Mouse (Mus musculus) urinary bladder, postnatal 0 days (tissue): ENCODE data around the gene Lhx4. TPM values are rescaled to one million over a fixed set of nuclear protein-coding genes. Genes with fewer than 3 reads are reported as not detected.

Source experiments
- polyA plus RNA-seq: library from polyadenylated mRNA; unstranded; fragments of >200 nt; fragmentation: Nextera tagmentation; extraction: Ambion mirVana; gene quantifications from 2 replicates; pipeline ENCODE4 v1.2.1, GENCODE M21; 2015

Gene Lhx4
- polyA plus RNA-seq, result not detected in 2 replicates

GRCm38 (mm10) chr1:155751484-155752255 is at the start of gene Lhx4:
Gene Lhx4 (minus strand): TSS chr1:155751684.

Other genes starting within 250 kb of the Lhx4 start
- gene Acbd6, start 193.6 kb downstream of the Lhx4 start, polyA plus RNA-seq, result 86.9 and 95.2 TPM in 2 replicates
- gene Qsox1, start 61.2 kb upstream of the Lhx4 start, polyA plus RNA-seq, result 123 and 126 TPM in 2 replicates
- 7.2 TPM in 2 replicates for gene Cep350, start 221.6 kb upstream of the Lhx4 start, polyA plus RNA-seq